Mouse (Mus musculus): ENCODE results near the gene Skil. TPM values are rescaled to one million over a fixed set of nuclear protein-coding genes. Genes with fewer than 3 reads are reported as not detected.

The Skil gene
- polyA plus RNA-seq, 1 experiment from 2014 or later: 4.9 TPM

DNA sequence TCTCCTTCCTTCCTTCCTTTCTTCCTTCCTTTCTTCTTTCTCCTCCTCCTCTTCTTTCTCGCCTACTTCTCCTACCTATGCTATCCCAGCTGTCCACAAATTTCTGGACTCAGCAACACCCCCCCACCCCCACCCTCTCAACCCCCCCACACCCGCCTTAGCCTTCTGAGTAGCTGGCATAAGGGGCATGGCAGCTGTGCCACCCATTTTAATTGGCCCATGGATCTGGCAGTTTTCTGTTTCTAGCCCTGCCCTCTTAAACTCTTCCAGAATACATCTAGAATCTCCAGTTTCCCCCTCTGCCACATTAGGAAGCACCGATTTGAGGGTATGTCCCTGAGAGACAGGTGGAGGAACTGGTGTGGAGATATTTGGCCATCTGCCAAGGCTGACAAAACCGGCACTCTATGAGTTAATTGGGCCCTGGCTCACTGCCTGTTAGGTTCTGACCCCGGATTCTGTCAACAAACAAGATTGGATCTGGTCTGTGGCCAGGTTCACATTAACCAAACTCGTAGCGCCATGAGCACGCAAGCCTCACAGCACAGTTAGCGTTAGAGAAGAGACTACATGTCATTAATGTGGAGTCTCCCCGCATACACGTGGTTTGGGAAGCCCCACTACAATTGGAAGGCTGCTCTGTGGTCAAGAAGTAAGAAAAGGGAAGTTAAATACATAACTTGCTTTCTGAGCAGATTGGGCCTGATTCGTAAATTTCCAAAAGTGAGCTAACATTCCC, 11.2 kb upstream of the Skil start:
- H3K4me3 ChIP-seq (replicated peaks): no peak overlapping the region
- H3K9me3 ChIP-seq (replicated peaks): no peaks in the 10 kb centered on the region
- WGBS (ENCODE audit: insufficient replicate concordance): 20% methylated on average over 12 of the region's 12 CpGs
- ATAC-seq (ENCODE audit: low read depth) (peak; percentile 42; the same call in 1 of the 2 replicates), DNase-seq (no peak)
- H3K27ac ChIP-seq: no peak overlapping the region
- H3K4me2 ChIP-seq: peak overlapping the region; percentile 14; the same call in 1 of the 2 replicates
- no peaks in the 10 kb centered on the region for H3K27me3 ChIP-seq
- H3K4me1 ChIP-seq (replicated peaks): peaks cover 6% of the 10 kb centered on the region
- H3K36me3 ChIP-seq: no peaks in the 10 kb centered on the region
- H3K9ac ChIP-seq: no peak overlapping the region

GRCm38 (mm10) chr3:31085000-31085399, 9.9 kb upstream of the Skil start:
- WGBS (ENCODE audit: insufficient replicate concordance): 72% methylated on average over 3 of the region's 3 CpGs
- Histone ChIP-seq H3K4me1 (replicated peaks) (peaks cover 6% of the 10 kb centered on the region), H3K4me3 (replicated peaks) (no peak overlapping the region), H3K27ac (no peak overlapping the region), H3K36me3 (no peaks in the 10 kb centered on the region), H3K27me3 (no peaks in the 10 kb centered on the region), H3K9ac (no peak overlapping the region), H3K9me3 (replicated peaks) (no peaks in the 10 kb centered on the region), H3K4me2 (no peak overlapping the region)
- ATAC-seq (ENCODE audit: low read depth): no peak
- no peak for DNase-seq

DNA sequence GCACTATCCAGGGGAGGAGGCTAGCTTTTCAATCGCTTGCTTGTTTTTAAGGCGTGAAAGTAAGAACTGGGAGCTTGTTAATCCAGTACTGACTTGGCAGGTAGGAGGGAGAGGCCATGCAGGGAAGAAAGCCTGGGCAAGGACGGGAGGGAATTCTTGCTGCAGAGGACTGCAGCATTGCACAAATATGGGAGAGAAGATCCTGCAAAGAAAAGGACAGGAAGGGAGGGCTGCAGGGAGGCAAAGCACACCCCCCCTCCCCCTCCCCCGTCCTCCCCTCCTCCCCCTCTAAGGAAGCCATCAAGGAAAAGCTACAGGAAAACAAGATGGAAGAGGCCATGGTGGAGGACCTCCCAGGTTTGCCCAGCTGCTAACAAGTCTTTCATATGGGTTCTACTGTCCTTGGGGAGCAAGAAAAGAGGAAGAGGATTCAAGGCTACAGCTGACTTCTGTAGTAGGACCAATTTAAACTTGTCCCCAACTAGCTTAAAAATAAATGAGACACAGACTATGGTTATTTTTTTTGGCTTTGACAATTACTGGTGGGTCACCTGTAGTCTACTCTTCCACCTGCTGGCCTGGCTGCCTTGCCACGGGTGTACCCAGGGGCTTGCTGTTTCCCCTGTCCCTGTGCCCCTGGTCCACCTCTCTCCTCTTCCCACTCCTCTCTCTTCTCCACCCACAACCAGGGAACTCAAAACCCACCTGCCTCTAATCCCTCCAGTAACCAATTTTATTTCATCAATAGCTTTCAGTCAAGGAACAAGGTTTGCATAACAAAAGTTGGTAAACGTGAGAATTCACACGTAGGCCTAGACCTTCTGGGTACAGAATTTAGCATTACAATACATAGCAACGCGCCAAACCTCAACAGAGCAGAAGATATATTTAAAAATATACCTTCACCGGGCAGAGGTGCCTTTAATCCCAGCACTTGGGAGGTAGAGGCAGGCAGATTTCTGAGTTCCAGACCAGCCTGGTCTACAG, 5.8 kb upstream of the Skil start:
- H3K27ac ChIP-seq: no peak overlapping the region

GRCm38 (mm10) chr3:31089956-31090355, 4.9 kb upstream of the Skil start:
- DNase-seq: no peak
- H3K4me1 ChIP-seq (replicated peaks): peaks cover 30% of the 10 kb centered on the region
- WGBS (ENCODE audit: insufficient replicate concordance): 32% methylated on average over 7 of the region's 7 CpGs
- H3K27ac ChIP-seq: no peak overlapping the region
- no peak overlapping the region for H3K4me2 ChIP-seq
- H3K36me3 ChIP-seq: no peaks in the 10 kb centered on the region
- no peaks in the 10 kb centered on the region for H3K9me3 ChIP-seq (replicated peaks)
- H3K9ac ChIP-seq: no peak overlapping the region
- no peak overlapping the region for H3K4me3 ChIP-seq (replicated peaks)
- no peaks in the 10 kb centered on the region for H3K27me3 ChIP-seq
- no peak for ATAC-seq (ENCODE audit: low read depth)

More for the DNA sequence above, 5.8 kb upstream of the Skil start:
- Histone ChIP-seq H3K9me3 (replicated peaks) (no peaks in the 10 kb centered on the region), H3K4me3 (replicated peaks) (no peak overlapping the region), H3K27me3 (no peaks in the 10 kb centered on the region), H3K36me3 (no peaks in the 10 kb centered on the region), H3K9ac (no peak overlapping the region), H3K4me1 (replicated peaks) (peaks cover 30% of the 10 kb centered on the region), H3K4me2 (no peak overlapping the region)
- DNase-seq (no peak), ATAC-seq (ENCODE audit: low read depth) (no peak)
- 51% methylated on average over 10 of the region's 10 CpGs for WGBS (ENCODE audit: insufficient replicate concordance)

DNA sequence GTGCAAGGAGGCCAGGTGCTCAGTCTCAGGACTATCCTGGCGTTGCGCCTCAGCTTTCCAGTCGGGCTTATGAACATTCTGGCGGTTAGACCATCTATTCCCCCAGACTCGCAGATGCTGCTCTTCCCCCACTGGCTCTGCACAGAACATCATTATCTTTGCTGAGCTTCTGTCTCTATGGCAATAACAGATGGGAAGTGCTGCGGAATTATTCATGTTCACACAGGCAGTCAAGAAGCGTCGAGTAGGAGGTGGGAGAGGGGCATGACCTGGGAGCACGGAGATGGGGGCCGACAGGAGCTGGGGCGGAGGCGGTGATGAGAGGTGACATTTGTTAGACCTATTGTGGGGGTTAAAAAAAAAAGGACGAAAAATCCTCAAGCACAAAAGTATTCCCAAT, 1.7 kb upstream of the Skil start:
- H3K27me3 ChIP-seq: no peaks in the 10 kb centered on the region
- WGBS (ENCODE audit: insufficient replicate concordance): 2% methylated on average over 13 of the region's 13 CpGs
- peak overlapping the region; percentile 92 for H3K27ac ChIP-seq
- peak overlapping the region; percentile 89 for H3K4me3 ChIP-seq (replicated peaks)
- DNase-seq (peak; percentile 31), ATAC-seq (ENCODE audit: low read depth) (no peak)
- H3K9ac ChIP-seq: peak overlapping the region; percentile 96
- H3K4me1 ChIP-seq (replicated peaks): peaks cover 58% of the 10 kb centered on the region
- H3K36me3 ChIP-seq: no peaks in the 10 kb centered on the region
- peak overlapping the region; percentile 100 for H3K4me2 ChIP-seq
- H3K9me3 ChIP-seq (replicated peaks): no peaks in the 10 kb centered on the region

GRCm38 (mm10) chr3:31093627-31094351, 1.1 kb upstream of the Skil start:
- Histone ChIP-seq H3K9ac (peak overlapping the region; percentile 96), H3K27ac (peak overlapping the region; percentile 92), H3K27me3 (no peaks in the 10 kb centered on the region), H3K4me2 (peak overlapping the region; percentile 100), H3K9me3 (replicated peaks) (no peaks in the 10 kb centered on the region), H3K4me1 (replicated peaks) (peaks cover 62% of the 10 kb centered on the region), H3K4me3 (replicated peaks) (peak overlapping the region; percentile 89), H3K36me3 (no peaks in the 10 kb centered on the region)
- WGBS (ENCODE audit: insufficient replicate concordance): 1% methylated on average over 45 of the region's 58 CpGs
- peak; percentile 62 for DNase-seq
- ATAC-seq (ENCODE audit: low read depth): peak; percentile 68

- no peaks in the 10 kb centered on the region for H3K9me3 ChIP-seq (replicated peaks)
- no peaks in the 10 kb centered on the region for H3K36me3 ChIP-seq
- H3K27me3 ChIP-seq: no peaks in the 10 kb centered on the region
- ATAC-seq (ENCODE audit: low read depth): no peak
- peak overlapping the region; percentile 100 for H3K4me2 ChIP-seq
- H3K4me1 ChIP-seq (replicated peaks): peaks cover 69% of the 10 kb centered on the region
- peak overlapping the region; percentile 92 for H3K27ac ChIP-seq
- H3K4me3 ChIP-seq (replicated peaks): peak overlapping the region; percentile 89
- DNase-seq: no peak
- peak overlapping the region; percentile 96 for H3K9ac ChIP-seq
- WGBS (ENCODE audit: insufficient replicate concordance): under 1% methylated on average over 36 of the region's 39 CpGs
These were observed 277 bp downstream of the Skil start for GRCm38 (mm10) chr3:31095179-31095490.

- Histone ChIP-seq H3K4me2 (peak overlapping the region; percentile 100), H3K9me3 (replicated peaks) (no peaks in the 10 kb centered on the region), H3K9ac (peak overlapping the region; percentile 96), H3K27ac (peak overlapping the region; percentile 92), H3K4me3 (replicated peaks) (peak overlapping the region; percentile 89), H3K4me1 (replicated peaks) (peaks cover 65% of the 10 kb centered on the region), H3K27me3 (no peaks in the 10 kb centered on the region), H3K36me3 (no peaks in the 10 kb centered on the region)
- ATAC-seq (ENCODE audit: low read depth): 0 out of 2 replicates have a peak, but pooled peaks have one; percentile 4
- DNase-seq: peak; percentile 27
- 2% methylated on average over 33 of the region's 33 CpGs for WGBS (ENCODE audit: insufficient replicate concordance)
These were observed 765 bp downstream of the Skil start for GRCm38 (mm10) chr3:31095491-31096154.

GRCm38 (mm10) chr3:31096155-31097101, 1.6 kb downstream of the Skil start:
- no peak for ATAC-seq (ENCODE audit: low read depth)
- no peaks in the 10 kb centered on the region for H3K36me3 ChIP-seq
- H3K4me3 ChIP-seq (replicated peaks): peak overlapping the region; percentile 89
- peak overlapping the region; percentile 96 for H3K9ac ChIP-seq
- peak overlapping the region; percentile 100 for H3K4me2 ChIP-seq
- H3K27me3 ChIP-seq: no peaks in the 10 kb centered on the region
- peaks cover 57% of the 10 kb centered on the region for H3K4me1 ChIP-seq (replicated peaks)
- WGBS (ENCODE audit: insufficient replicate concordance): 48% methylated on average over 10 of the region's 10 CpGs
- peak overlapping the region; percentile 92; the same call in 1 of the 2 replicates for H3K27ac ChIP-seq
- no peaks in the 10 kb centered on the region for H3K9me3 ChIP-seq (replicated peaks)
- DNase-seq: no peak

Data from liver, embryonic 13.5 days (tissue).